Mouse (Mus musculus) gastrocnemius, adult 18-20 months (tissue): ENCODE measurements at regions not wholly inside any gene's neighbourhood (a gene's known extent, or its start where the extent isn't known, plus 50 kb on each side); places are given as distances from the start of the nearest gene placed in this dataset.

Source experiments
- DNase-seq: peaks from one replicate; pipeline ENCODE4 v3.0.0; 2021; ENCODE audit warnings: low spot score

DNA sequence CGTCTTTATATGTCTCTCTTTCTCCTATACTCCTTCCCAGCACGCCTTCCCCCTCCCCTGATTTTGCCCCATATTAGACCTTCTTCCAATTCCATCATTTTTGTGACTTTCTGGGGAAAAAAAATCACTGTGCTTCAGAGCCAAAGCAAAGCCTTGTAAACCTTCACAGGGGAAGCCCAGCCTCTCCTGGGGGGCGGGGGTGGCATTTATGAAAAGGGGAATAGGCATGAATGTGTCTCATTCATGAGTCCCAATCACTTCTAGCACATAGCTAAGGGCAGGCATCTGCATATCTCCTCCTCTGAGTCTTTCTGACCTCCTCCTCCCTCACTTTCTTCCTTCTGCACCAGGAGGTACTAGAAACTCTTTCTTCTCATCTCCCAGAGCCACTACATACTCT lies 149.8 kb downstream of the Adamts15 start:
- no peak for DNase-seq

DNA sequence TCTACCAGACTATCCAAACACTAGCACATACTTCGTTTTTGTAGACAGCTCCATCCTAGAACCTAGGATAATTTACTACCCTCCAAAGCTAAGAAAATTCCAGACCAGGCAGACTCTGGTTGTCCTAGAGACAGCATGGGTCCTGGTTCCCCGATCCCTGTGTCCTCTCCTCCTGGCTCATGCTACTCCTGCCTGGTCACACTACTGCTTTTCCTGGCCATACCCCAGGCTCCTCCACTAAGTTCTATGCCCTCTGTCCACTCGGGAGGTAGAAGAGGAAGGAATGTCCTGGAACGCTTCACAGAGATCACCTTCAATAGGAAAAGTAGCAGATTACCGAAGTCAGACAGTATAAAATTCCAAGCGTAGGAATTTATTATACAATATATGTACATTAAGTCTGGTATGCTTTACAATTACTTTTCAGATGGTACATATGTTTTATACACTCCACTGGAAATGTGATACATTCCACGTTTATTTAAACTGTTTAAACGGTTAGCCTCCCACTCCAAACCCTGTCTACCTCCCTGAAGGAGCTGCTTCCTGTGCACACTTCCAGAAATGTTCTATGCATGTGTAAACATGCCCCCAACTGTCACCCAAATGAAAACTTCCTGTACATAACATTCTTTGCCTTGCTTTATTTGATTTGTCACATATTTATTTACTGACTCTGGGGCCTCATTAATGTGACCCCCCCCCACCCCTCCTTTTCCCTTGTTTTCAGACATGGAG lies 151.6 kb downstream of the Adamts15 start:
- DNase-seq = no peak

DNA sequence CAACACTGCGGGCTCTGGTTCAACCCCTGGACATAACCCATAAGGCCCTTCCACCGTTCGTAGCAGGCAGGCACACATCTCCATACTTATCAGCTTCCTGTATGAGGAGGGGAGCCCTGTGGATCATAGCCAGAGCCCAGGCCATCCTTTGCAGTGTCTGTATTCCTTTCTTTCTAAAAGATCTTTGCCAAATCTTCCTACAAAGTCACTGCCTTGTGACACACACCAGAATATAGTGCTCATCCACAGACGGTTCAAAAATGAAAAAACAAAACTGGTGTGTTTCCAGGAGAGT lies 152.9 kb downstream of the Adamts15 start:
- DNase-seq = no peak

DNA sequence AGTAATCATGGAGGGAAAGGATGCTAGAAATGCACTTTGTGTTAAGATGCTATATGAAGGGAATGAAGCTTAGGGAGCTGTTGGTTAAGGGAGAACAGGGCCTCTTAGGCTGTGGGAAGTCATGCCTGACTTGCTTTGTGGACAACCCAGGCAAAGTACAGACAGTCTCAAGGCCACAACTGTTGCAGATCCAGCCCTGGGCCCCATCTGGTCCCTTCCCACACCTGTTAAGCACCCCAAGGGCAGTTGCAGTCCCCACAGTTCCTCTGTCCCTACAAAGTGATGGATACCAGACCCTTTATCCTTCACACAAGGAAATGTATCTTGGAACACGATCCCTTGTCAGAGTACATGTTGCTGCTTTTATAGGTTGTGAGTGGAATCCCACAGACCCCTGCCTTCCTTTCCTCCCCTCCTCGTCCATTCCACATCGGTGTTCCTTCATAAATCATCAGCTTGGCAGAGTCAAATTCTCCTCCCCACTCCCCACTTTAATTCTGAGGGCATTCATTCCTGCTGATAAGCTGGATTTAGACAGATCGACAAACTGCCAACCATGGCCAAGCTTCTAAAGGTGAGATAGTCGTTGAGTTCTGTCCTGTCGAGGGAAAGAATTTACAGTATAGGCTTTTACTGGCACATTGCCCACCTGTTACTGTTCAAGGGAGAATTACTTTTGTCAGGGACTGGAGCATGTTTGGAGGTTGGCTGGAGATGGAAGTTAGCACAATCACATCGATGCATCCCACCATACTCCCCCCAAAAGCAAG lies 153.4 kb downstream of the Adamts15 start:
- no peak for DNase-seq

DNA sequence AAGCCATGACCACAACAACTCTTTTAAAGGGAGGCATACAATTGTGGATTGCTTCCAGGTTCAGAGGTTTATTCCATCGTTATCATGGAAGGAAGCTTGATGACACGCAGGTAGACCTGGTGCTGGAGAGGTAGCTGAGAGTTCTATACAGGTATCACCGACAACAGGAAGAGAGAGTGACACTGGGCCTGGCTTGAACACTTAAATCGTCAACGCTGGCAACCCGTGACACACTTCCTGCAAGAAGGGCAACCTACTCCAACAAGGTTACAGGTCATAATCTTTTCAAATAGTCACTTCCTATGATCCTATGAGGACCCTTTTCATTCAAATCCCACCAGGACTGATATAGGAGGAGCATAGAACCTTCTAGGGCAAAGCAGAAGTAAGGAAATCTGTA lies 155.6 kb downstream of the Adamts15 start:
- no peak for DNase-seq

DNA sequence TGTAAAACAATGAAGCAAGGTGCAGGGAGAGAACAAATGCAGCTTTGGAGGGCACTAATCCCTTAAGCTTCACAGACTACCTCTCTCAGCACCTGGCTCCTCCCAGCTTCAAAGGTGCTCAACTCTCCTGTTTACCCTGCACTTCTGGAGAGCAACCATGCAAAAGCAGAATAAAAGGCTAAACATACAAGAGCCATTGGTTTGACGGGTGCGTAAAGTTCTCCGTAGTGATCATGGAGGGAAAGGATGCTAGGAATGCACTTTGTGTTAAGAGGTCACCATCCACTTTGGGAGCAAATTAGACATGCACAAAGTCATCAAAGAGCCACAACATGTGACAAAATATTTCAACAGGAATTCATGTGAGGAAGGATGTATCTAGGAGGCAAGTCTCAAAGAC lies 156.1 kb downstream of the Adamts15 start:
- no peak for DNase-seq

DNA sequence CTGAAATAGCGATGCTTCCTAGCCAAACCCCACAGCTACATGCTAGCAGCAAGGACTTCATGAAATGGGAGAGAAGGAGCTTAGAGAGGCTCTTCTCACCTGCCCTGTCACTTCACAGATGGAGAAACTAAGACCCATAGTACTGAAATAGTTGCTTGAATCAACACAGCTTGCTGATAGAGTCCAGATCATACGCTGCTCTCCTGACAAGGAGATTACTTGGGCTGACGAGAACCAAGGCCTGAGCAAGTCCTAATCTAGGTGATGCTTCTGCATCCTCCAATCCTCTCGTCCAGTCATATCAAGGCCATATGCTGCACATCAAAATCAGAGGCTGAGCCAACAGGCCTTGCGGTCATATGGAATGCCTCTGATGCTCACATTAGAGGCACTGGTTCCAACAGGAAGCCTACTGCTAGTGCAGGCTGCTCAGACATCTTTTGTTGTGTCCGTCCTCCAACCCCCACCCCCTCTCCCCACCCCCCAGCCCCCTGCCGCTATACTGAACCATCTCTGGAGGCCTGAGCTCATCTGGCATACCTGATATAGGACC lies 157.2 kb downstream of the Adamts15 start:
- DNase-seq = no peak

DNA sequence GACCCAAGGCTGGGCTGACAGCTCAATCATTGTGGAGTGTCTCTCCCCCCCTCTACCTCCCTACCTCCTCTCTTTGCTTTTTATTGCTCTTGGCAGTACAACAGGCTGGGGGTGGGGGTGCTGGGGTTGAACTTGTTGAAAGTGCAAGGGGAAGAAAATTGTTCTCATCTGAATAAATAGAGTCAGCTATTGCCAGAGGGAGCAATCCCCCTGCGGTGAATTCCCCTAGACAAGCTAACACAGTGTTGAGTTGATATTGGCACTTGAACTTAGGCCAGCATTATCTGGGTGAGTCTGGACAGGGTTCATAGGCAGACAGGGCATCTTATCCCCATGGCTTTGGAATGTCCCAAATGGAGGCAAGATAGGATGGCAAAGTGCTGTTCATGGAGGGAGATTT lies 159.3 kb downstream of the Adamts15 start:
- no peak for DNase-seq

DNA sequence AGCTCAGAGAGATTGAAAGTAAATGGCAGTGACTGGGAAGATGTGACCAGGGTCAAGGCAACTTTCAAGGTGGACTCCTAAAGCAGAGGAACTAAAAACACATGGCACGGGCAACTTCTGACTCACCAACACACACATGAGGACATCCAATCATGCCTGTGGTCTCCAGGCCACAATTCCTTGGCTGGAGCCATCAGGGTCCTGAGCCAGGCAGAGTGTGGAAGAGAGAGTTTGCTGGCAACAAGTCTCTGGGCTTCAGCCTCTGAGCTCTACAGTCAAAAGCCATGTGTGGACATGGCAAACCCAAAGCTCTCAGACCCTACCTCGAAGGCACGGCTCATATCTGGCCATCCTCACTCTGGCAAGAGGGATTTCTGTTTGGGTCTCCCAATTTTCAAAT lies 164.1 kb downstream of the Adamts15 start:
- peak; percentile 10 for DNase-seq

DNA sequence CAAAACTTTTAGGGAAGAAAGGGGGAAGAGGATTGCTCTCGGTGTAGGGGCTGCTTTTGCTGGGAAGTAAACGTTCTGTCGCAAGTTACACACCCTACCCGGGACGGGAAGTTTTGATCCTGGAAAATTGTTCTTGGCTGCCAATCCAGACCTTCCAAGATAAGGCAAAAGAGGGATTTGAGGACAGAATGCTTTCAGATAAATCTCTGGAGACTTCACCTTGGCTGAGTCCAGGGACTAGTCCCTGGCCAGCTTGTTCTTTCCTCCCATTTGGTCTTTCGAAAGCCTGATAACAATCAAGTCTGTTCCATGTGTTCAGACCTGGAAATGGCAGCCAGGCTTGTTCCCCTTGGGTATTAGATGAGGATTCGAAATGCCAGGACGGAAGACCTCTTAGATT lies 164.8 kb downstream of the Adamts15 start:
- peak; percentile 19 for DNase-seq

DNA sequence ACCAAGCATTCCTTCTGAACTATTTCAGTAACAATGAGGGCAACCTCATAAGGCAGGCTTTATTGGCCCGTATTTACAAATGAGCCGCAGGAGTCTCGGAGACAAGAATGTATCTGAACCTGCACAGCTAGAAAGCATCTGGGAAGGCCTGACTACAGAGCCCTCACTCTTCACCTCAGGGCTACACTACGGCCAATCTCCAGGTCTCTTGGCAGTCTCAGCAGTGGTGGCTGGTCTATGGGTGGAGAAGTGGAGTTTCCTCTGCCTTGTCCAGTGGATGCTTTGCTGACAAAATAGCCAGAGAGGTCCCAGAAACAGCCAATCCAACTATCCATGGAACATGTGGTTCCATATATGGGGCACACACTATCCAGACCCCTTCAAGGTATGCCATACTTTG lies 165.5 kb downstream of the Adamts15 start:
- DNase-seq = no peak

DNA sequence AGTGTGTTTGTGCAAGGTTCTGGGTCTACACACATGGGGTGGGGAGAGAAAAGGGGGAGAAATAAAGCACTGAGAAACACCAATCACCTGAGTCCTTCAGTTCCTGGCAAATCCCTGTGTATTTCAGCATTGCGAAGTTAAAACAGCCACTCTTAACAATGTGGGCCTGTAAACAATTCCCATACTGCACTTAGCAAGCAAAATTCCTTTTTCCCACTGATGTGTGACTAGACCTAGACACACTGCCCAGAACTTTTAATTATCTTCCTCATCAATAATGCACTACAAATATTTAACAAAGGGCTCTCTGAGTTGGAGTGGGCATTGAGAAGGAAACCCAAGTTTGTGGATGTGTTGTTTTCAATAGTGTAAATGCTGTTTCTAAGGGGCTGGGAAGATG lies 166.7 kb downstream of the Adamts15 start:
- DNase-seq = no peak

DNA sequence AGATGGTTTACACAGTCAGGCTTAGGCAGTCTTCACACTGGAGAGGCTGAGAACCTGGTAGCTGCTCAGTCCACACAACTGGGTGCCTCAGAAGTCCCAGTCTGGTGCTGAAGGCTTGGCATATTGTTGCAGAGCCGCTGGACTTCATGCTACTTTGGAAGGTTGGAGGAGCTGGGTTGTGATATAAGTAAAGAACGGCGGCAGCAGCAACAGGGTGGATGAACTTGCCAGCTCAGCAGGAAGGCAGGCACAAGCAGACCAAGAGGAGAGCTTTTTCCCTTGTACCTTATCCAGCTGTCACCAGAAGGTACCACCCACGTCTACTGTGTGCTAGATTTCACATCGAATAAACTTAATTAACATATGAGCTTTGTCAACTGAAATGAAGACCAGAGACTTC lies 167.4 kb downstream of the Adamts15 start:
- no peak for DNase-seq

DNA sequence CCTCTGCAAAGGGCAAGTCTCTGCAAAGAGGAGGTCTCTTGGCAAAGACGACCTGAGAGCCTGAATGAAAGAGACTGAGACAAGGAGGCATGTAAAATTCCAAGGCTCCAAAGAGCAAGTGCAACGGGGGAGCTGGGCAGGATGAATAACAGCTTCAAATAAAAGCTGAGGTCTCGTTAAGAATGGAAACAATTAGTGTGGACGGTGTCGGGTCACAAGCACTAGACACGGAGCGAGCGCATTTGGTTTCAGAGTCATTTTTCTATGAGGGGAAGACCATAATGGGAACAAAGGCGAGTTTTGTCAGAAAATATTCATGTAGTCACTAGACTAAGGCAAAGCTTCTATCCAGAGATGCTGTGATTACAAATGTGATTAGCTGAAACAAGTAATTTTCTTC lies 178.8 kb downstream of the Adamts15 start:
- no peak for DNase-seq

DNA sequence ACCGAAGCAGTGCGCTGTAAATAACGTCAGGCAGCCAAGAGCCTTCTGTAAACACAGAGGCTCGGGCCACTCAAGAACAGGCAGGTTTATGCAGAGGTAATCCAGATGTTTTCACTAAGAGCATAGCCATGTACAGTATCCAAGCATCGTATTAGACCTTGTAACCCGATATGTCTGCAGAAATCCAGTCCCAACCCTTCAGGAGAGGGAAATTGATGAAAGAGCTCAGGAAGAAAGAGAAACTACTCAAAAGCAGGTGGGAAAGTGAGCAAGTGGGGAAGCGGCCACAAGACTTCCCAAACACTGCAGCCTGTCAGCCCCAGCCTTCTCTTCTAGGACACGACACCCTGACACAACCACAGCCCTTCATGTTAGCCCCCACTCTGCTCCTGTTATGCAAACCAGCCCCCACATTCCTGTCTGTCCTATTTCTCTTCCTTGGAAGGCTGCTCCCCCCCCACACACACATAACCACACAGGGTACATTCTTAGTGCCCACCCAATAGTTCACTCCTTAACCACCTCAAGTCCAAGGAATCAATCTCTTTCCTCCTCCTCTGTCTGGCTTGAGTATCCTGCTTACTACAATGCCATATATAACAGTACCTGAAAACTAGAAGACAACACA lies 179.7 kb downstream of the Adamts15 start:
- DNase-seq = no peak

DNA sequence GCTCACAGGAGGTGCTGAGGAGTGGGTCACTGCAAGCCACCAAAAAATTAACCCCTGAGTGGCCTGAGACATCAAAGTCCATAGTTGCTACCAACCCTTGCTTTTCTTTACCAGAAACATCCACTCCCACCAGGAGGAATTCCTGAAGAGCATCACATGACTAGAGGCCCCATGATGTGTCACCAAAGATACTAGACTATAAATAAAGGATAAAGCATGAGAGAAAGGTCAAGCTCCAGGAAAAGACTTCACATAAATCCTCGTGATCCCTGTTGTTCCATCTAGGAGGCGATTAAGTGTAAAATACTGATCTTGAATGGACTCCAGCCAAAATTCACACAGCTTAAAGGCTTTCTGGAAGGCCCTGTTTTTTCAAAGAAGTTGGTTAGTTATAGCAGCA lies 190.6 kb downstream of the Adamts15 start:
- DNase-seq = no peak

DNA sequence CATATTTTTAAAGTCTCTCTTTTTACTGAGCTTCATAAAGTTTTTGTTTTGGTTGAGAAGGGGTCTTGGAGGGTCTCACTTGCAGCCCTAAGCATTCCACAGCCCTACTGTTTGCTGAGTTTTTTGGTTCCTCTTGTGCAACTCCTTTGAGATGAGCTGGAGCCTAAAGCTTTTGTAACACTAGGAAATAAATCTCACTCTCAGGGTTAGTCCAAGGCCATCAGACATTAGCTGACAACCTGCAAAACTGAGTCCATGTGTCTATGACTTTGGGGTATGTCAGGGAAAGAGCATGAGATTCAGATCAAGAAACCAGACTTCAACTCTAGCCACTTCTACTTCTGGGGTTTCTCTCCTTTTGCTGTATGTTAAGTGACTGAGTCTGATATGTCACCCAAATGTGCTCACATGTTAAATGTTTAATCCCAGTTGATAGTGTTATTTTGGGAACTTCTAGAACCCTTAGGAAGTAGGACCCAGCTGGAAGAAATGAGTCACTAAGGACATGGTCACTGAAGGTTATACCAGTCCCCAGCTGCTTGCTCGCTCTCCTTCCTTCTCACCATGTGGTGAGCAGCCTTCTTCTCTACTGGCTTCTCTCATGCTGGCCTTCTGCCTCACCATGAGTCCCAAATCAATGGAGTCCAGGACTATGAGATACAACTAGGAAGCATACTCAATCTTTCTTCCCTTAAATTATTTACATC lies 198.7 kb downstream of the Adamts15 start:
- DNase-seq = no peak

DNA sequence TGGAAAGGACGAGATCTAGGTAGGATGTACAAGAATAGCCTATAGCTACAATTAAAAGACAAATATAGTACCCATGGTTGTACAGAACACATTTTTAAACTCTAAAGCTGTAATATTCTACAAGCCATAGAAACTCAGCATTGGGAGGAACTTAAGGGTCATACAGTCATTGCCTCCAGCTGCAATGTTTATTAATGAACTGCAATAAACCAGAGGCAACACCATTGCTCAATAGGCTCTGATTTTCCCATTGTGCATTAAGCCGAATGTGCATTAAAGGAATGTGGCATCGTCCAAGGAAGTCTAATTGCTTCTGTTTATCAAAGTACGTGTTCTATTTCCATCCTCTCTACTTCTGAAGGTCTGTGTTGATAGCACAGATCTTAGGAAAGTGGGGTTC lies 200.4 kb downstream of the Adamts15 start:
- no peak for DNase-seq

DNA sequence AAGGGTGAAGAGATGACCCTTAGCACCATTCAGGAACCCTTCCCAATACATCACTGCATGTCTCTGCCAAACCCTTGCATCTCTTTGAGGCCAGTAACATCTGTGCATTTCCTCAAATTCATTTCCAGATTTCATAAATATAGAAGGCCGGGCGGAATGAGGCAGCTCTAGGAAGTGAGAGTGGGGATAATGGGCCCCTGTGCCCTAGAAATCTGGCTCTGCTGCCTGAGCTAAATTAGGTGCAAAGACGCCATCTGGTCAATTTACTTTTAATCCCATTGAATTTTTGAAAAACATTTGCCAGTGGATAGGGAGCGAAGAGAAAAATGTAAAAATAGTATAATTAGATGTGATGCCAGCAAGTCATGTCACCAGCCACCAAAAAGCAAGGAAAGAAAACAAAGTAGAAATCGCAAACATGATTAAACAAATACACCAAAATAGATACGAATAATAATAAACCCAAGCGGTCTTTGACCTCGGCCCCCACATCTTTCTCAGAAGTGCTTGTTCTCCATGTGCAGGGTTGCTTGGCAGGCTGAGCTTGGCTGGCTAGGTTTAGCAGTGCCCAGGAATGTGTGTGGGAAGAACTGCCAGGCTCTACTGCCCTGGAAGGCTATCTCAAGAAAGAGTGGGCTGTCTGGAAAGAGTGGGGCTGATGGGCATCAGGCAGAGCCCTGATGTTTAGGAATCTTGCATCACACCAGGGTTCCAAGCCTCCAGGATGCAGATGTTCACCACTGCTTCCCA lies 205.7 kb downstream of the Adamts15 start:
- no peak for DNase-seq

DNA sequence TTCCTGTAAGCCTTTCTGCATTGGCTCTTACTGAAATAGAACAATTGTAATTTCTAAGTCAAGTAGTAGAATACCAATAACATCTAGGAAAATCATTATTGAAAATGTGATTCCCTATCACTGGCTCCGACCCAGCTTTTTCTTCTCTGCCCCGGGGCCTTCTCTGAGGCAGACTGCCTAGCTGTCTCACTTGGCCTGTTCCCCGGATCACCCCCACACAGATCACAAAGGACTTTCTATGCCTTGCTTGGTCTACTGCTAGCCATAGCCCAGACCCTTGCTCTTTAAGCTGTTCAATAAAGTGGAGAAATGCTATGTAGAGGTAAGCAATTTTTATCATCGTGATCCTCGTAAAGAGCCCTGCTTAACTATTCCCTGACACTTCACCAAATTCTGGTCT lies 212.1 kb downstream of the Adamts15 start:
- DNase-seq = no peak

DNA sequence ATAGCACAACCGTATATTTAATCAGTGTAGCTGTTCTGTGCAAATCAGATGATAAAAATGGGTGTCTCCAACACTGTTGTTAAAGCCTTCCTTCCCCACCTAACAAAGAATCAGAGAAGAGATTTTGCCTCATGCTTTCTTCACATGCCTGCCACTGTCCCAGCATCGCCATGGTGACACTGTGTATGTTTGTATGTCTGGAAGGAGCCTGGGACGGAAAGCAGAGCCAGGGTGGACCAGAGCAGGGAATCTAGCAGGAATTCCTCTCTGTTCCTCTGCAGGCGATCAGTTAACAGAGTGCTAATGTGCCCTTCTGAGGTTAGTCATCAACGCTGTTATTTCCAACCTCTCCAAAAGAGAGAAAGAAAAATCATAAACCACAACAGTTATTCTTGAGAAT lies 222.4 kb downstream of the Adamts15 start:
- DNase-seq = no peak
